Mouse (Mus musculus): ENCODE measurements around the gene Dusp16.

DNA sequence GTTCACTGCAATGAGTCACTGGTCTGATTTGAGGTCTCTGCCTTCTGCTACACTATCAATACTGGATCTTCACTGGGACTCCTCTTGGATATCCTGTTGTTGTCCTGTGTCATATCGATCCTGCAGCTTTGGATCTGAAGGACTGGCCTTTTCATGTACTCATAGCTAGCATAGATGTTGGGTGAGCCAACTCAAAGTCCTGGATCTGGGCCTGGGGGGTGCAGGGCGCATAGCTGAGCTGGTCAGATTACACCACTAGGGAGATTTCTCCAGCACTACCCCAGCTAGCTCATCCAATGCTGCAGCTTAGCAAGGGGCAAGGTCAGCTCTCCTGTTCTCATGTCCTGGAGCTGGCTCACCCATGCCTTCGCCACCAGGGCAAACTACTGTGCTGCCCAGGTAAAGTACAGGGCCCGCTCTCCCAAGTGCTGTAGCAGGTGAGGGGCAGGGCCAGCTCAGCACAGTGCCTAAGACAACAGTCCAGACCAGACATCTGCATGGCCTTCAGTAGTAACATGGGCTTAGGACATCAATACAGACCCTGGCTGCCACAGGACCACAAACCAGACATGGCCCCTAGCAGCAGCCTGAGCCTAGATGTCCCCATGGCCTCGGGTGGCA lies 27.9 kb downstream of the Dusp16 start:
- TF ChIP-seq CTCF (IDR thresholded peaks at IDR 0.05; ENCODE audit: extremely low read depth, insufficient read depth, insufficient read length, insufficient replicate concordance) (no peak), POLR2A (IDR thresholded peaks at IDR 0.05; ENCODE audit: low read depth, low read length) (no peak)

Data from spleen, adult 2 months (tissue).